Mouse (Mus musculus) kidney, embryonic 16.5 days (tissue): ENCODE results near the gene Ireb2. TPM values are rescaled to one million over a fixed set of nuclear protein-coding genes. Genes with fewer than 3 reads are reported as not detected.

Experiments used
- ATAC-seq: fragments of 200-750 bp; cut with Nextera tagmentation; 2 replicates; pipeline ENCODE4 v1.8.0; 2017; ENCODE audit warnings: moderate TSS enrichment; ENCODE audit not compliant: low FRiP score, low TSS enrichment
- H3K27ac ChIP-seq: fragments of 300-500 bp; sonication (generic); 2 replicates; pipeline ENCODE4 v1.5.1; 2014; ENCODE audit warnings: low read length
- H3K27me3 ChIP-seq: fragments of 300-500 bp; sonication (generic); 2 replicates; pipeline ENCODE4 v1.6.1; 2014; ENCODE audit warnings: low read length, control low read depth, mixed read lengths; ENCODE audit not compliant: insufficient read depth
- H3K36me3 ChIP-seq: fragments of 300-500 bp; sonication (generic); 2 replicates; pipeline ENCODE4 v1.6.1; 2014; ENCODE audit warnings: low read length, control low read depth, mixed read lengths; ENCODE audit not compliant: insufficient read depth
- H3K4me1 ChIP-seq: fragments of 300-500 bp; sonication (generic); 2 replicates; pipeline ENCODE4 v1.6.1; 2014; ENCODE audit warnings: low read length, control low read depth, mixed read lengths; ENCODE audit not compliant: insufficient read depth
- H3K4me2 ChIP-seq: fragments of 300-500 bp; sonication (generic); replicated peaks from 2 replicates; pipeline ENCODE4 v1.6.1; 2014; ENCODE audit warnings: low read depth, low read length
- H3K4me3 ChIP-seq: fragments of 300-500 bp; sonication (generic); 2 replicates; pipeline ENCODE4 v1.5.1; 2014; ENCODE audit warnings: mild to moderate bottlenecking, low read length
- H3K9ac ChIP-seq: fragments of 300-500 bp; sonication (generic); replicated peaks from 2 replicates; pipeline ENCODE4 v1.6.1; 2014; ENCODE audit warnings: low read length
- H3K9me3 ChIP-seq: fragments of 300-500 bp; sonication (generic); 2 replicates; pipeline ENCODE4 v1.6.1; 2016; ENCODE audit warnings: low read length, control low read depth
- WGBS: fragments of 180-500 bp; shearing (Covaris S2); extraction: QIAGEN DNeasy Blood & Tissue Kit; methylation state at CpG from one replicate; pipeline ENCODE4 v1.1.7; 2014; 5-methylcytosine and 5-hydroxymethylcytosine counted together
- polyA plus RNA-seq: library from polyadenylated mRNA; unstranded; fragments of >200 nt; fragmentation: Nextera tagmentation; extraction: Ambion mirVana; gene quantifications from 2 replicates; pipeline ENCODE4 v1.2.1, GENCODE M21; 2015

The Ireb2 gene
- polyA plus RNA-seq, 1 experiment from 2014 or later: 35.4 TPM

- 93% methylated on average over 1 of the region's 1 CpGs for WGBS
- Histone ChIP-seq H3K4me1 (no peaks in the 10 kb centered on the region), H3K36me3 (peaks cover 32% of the 10 kb centered on the region), H3K4me3 (no peak overlapping the region), H3K4me2 (no peak overlapping the region), H3K27me3 (no peaks in the 10 kb centered on the region), H3K9me3 (no peaks in the 10 kb centered on the region), H3K27ac (no peak overlapping the region), H3K9ac (no peak overlapping the region)
- no peak for ATAC-seq
Observed at GRCm38 (mm10) chr9:54878759-54879158, 15.2 kb downstream of the Ireb2 start.

- no peaks in the 10 kb centered on the region for H3K9me3 ChIP-seq
- no peak for ATAC-seq
- WGBS: 80% methylated on average over 4 of the region's 4 CpGs
- H3K36me3 ChIP-seq: peaks cover 33% of the 10 kb centered on the region
- H3K4me1 ChIP-seq: no peaks in the 10 kb centered on the region
- H3K27me3 ChIP-seq: no peaks in the 10 kb centered on the region
- H3K9ac ChIP-seq: no peak overlapping the region
- H3K4me2 ChIP-seq: no peak overlapping the region
- no peak overlapping the region for H3K27ac ChIP-seq
- no peak overlapping the region for H3K4me3 ChIP-seq
Observed at GRCm38 (mm10) chr9:54892111-54892510, 28.5 kb downstream of the Ireb2 start.

GRCm38 (mm10) chr9:54897097-54897496 lies 33.5 kb downstream of the Ireb2 start:
- Histone ChIP-seq H3K4me3 (no peak overlapping the region), H3K9ac (no peak overlapping the region), H3K9me3 (no peaks in the 10 kb centered on the region), H3K4me2 (no peak overlapping the region), H3K27me3 (no peaks in the 10 kb centered on the region), H3K4me1 (no peaks in the 10 kb centered on the region), H3K36me3 (peaks cover 34% of the 10 kb centered on the region), H3K27ac (no peak overlapping the region)
- no peak for ATAC-seq
- 87% methylated on average over 3 of the region's 3 CpGs for WGBS

- WGBS: 86% methylated on average over 5 of the region's 5 CpGs
- H3K27me3 ChIP-seq: no peaks in the 10 kb centered on the region
- H3K9me3 ChIP-seq: no peaks in the 10 kb centered on the region
- H3K36me3 ChIP-seq: peaks cover 37% of the 10 kb centered on the region
- ATAC-seq: no peak
- H3K9ac ChIP-seq: no peak overlapping the region
- no peak overlapping the region for H3K4me3 ChIP-seq
- no peaks in the 10 kb centered on the region for H3K4me1 ChIP-seq
- H3K4me2 ChIP-seq: no peak overlapping the region
- H3K27ac ChIP-seq: no peak overlapping the region
Observed at GRCm38 (mm10) chr9:54909446-54909845, 45.9 kb downstream of the Ireb2 start.

GRCm38 (mm10) chr9:54915576-54915975 lies 52.0 kb downstream of the Ireb2 start:
- 67% methylated on average over 7 of the region's 7 CpGs for WGBS
- Histone ChIP-seq H3K36me3 (0 out of 2 replicates have a peak, but pooled peaks cover 3% of the 10 kb centered on the region), H3K27me3 (no peaks in the 10 kb centered on the region), H3K4me2 (no peak overlapping the region), H3K4me3 (no peak overlapping the region), H3K27ac (no peak overlapping the region), H3K9me3 (no peaks in the 10 kb centered on the region), H3K9ac (no peak overlapping the region), H3K4me1 (peaks cover 7% of the 10 kb centered on the region)
- no peak for ATAC-seq

- WGBS: 80% methylated on average over 8 of the region's 8 CpGs
- no peaks in the 10 kb centered on the region for H3K27me3 ChIP-seq
- H3K36me3 ChIP-seq: 0 out of 2 replicates have a peak, but pooled peaks cover 3% of the 10 kb centered on the region
- H3K4me1 ChIP-seq: peaks cover 7% of the 10 kb centered on the region
- no peak overlapping the region for H3K27ac ChIP-seq
- peak overlapping the region; percentile 83 for H3K4me2 ChIP-seq
- H3K9me3 ChIP-seq: no peaks in the 10 kb centered on the region
- peak overlapping the region; percentile 63; the same call in 1 of the 2 replicates for H3K4me3 ChIP-seq
- H3K9ac ChIP-seq: no peak overlapping the region
- peak; percentile 18; the same call in 1 of the 2 replicates for ATAC-seq
Observed at GRCm38 (mm10) chr9:54916401-54916800, 52.8 kb downstream of the Ireb2 start.

GRCm38 (mm10) chr9:54917010-54917677 lies 53.6 kb downstream of the Ireb2 start, which contains the start of gene Hykk:
Hykk (plus strand) TSS chr9:54917283.
- Histone ChIP-seq H3K27ac (peak within 1 kb of the TSS; percentile 54; the same call in 1 of the 2 replicates), H3K36me3 (peaks cover 2% of the 10 kb centered on the region; the same call in 1 of the 2 replicates), H3K9me3 (peaks cover 2% of the 10 kb centered on the region; the same call in 1 of the 2 replicates), H3K27me3 (no peaks in the 10 kb centered on the region), H3K9ac (peak within 1 kb of the TSS; percentile 83), H3K4me3 (peak within 1 kb of the TSS; percentile 63), H3K4me1 (peaks cover 7% of the 10 kb centered on the region), H3K4me2 (peak within 1 kb of the TSS; percentile 83)
- ATAC-seq: peak; percentile 99
- WGBS: 0% methylated on average over 34 of the region's 34 CpGs

- H3K4me2 ChIP-seq: 0 out of 2 replicates have a peak overlapping the region, but pooled peaks have one; percentile 83
- H3K27me3 ChIP-seq: no peaks in the 10 kb centered on the region
- no peak for ATAC-seq
- no peak overlapping the region for H3K4me3 ChIP-seq
- WGBS: 58% methylated on average over 2 of the region's 2 CpGs
- peaks cover 8% of the 10 kb centered on the region; the same call in 1 of the 2 replicates for H3K9me3 ChIP-seq
- peaks cover 9% of the 10 kb centered on the region; the same call in 1 of the 2 replicates for H3K36me3 ChIP-seq
- no peak overlapping the region for H3K9ac ChIP-seq
- peaks cover 7% of the 10 kb centered on the region for H3K4me1 ChIP-seq
- H3K27ac ChIP-seq: no peak overlapping the region
Observed at GRCm38 (mm10) chr9:54918191-54918590, 54.6 kb downstream of the Ireb2 start.

- no peak overlapping the region for H3K4me3 ChIP-seq
- no peak overlapping the region for H3K4me2 ChIP-seq
- peaks cover 7% of the 10 kb centered on the region for H3K4me1 ChIP-seq
- no peak for ATAC-seq
- H3K36me3 ChIP-seq: peaks cover 9% of the 10 kb centered on the region; the same call in 1 of the 2 replicates
- H3K27me3 ChIP-seq: no peaks in the 10 kb centered on the region
- H3K27ac ChIP-seq: no peak overlapping the region
- 94% methylated on average over 5 of the region's 5 CpGs for WGBS
- peaks cover 8% of the 10 kb centered on the region; the same call in 1 of the 2 replicates for H3K9me3 ChIP-seq
- H3K9ac ChIP-seq: no peak overlapping the region
Observed at GRCm38 (mm10) chr9:54918781-54919180, 55.2 kb downstream of the Ireb2 start.

GRCm38 (mm10) chr9:54919946-54920345 lies 56.4 kb downstream of the Ireb2 start:
- H3K4me2 ChIP-seq: no peak overlapping the region
- 58% methylated on average over 4 of the region's 4 CpGs for WGBS
- H3K27me3 ChIP-seq: no peaks in the 10 kb centered on the region
- peaks cover 9% of the 10 kb centered on the region; the same call in 1 of the 2 replicates for H3K36me3 ChIP-seq
- H3K27ac ChIP-seq: no peak overlapping the region
- H3K9me3 ChIP-seq: peaks cover 8% of the 10 kb centered on the region; the same call in 1 of the 2 replicates
- no peak for ATAC-seq
- no peak overlapping the region for H3K4me3 ChIP-seq
- H3K9ac ChIP-seq: no peak overlapping the region
- H3K4me1 ChIP-seq: peaks cover 7% of the 10 kb centered on the region
